Mouse (Mus musculus): ENCODE results near the gene Csrnp2.

DNA sequence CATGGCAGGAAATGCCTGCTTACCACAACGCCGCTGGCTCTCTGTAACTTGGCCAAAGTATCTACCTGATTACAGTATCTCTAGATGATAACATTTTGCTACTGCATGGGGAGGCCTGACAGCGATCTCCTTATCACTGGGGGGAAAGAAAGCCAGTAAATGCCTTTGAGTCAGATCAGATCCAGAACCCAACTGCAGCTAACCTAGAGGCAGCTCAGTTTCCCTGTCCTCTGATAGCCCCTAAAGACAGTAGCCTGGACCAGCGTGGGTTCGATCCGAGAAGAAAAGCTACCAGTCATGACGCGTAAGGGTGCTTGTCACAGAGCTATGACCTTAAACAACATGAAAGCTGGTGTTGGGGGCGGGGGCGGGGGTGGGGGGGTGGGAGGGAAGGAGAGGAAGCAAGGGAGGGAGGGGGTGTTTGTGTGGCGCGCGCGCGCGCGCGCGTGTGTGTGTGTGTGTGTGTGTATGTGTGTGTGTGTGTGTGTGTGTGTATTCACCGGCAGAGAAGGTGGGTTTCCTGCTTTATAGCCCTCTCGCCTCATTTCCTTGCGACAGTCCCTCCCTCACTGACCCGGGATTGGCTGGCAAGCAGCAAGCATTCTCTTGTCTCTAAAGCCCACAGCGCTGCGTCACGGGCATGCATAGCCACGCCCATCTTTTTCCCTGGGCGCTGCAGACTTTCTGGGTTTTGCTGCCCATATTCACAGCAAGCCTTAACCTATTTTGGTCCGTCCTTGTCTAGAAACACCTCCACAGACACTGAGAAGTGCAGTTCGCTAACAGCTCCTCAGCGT, 52.0 kb downstream of the Csrnp2 start:
- TF ChIP-seq CTCF (IDR thresholded peaks at IDR 0.05; ENCODE audit: borderline replicate concordance, control insufficient read depth, extremely low read depth, insufficient read depth, low read length, poor library complexity) (no peak), POLR2A (IDR thresholded peaks at IDR 0.05; ENCODE audit: control insufficient read depth, extremely low read depth, insufficient read depth, low read length, poor library complexity) (peak; percentile 44; the same call in 1 of the 2 replicates)
